Mouse (Mus musculus) liver, embryonic 14.5 days (tissue): ENCODE results near the gene Fubp1.

Experiments used
- CTCF ChIP-seq: IDR thresholded peaks from 2 replicates; pipeline ENCODE4 v1.5.1; 2016; ENCODE audit warnings: antibody characterized with exemption, low read depth, control low read depth
- EP300 ChIP-seq: IDR thresholded peaks from 2 replicates; pipeline ENCODE4 v1.6.1; 2016; ENCODE audit warnings: antibody characterized with exemption, low read depth

DNA sequence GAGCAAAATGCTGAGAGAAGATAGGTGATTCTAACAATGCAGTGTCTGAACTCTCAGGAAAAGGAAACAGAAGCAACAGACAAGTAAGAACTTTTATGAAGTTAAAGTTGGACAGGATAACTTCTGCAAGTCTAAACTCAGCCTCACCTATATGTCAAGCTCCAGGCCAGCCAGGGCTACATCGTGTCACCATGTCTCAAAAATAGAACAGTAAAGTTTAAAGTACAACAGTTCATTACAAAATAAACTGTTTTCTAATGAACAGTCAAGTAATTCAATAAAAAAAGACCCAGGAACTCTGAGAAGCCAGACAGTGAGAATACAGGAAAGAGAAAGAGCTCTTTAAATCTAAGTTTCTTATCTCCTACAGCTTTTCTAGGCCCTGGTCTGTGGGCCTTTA is 40.3 kb downstream of the Fubp1 start:
- TF ChIP-seq EP300 (no peak), CTCF (no peak)
